Mouse (Mus musculus): ENCODE measurements around the gene Sos2.

Gene Sos2

GRCm38 (mm10) chr12:69583270-69583629, 98.4 kb downstream of the Sos2 start:
- POLR2A ChIA-PET = interaction anchor here in 3 of 4 experiments (0.5 to 3.2 kb wide), 19 partner anchors 10 to 373 kb away, joined by 3 to 20 read pairs (median 3); partner anchors contain the start of genes Gm9887 (in 3 of the 3) and Arf6 (in 2 of the 3)
- CTCF ChIA-PET = interaction anchor here in 3 of 4 experiments (0.5 to 1.8 kb wide), 6 partner anchors 9 to 945 kb away, joined by 3 to 5 read pairs (median 4); no protein-coding TSS in a partner anchor

- ChIA-PET CTCF (interaction anchor here in 2 of 4 experiments (0.5 to 1.8 kb wide), 5 partner anchors 8 to 249 kb away, joined by 3 to 6 read pairs (median 5); no protein-coding TSS in a partner anchor), POLR2A (interaction anchor here (0.7 to 3.2 kb wide), 21 partner anchors 8 to 372 kb away, joined by 3 to 20 read pairs (median 3); partner anchors contain the start of genes Gm9887 (in 3 of the 4) and Arf6 (in 2 of the 4))
Measured at GRCm38 (mm10) chr12:69582613-69583269, 98.9 kb downstream of the Sos2 start, which contains the start of gene Vcpkmt. TSS of gene Vcpkmt (minus strand) at chr12:69583028.

- CTCF ChIA-PET = interaction anchor here in 1 of 4 experiments (0.8 to 1.8 kb wide), 2 partner anchors 8 to 71 kb away, joined by 5 to 6 read pairs; no protein-coding TSS in a partner anchor
- POLR2A ChIA-PET = interaction anchor here (0.6 to 3.2 kb wide), 15 partner anchors 8 to 1573 kb away, joined by 3 to 20 read pairs (median 3); no protein-coding TSS in a partner anchor
Measured at GRCm38 (mm10) chr12:69582216-69582612, 99.4 kb downstream of the Sos2 start.

- POLR2A ChIA-PET = interaction anchor here in 1 of 4 experiments (0.8 kb wide), 1 partner anchor 161 kb away, joined by 5 read pairs; no protein-coding TSS in a partner anchor
Measured at GRCm38 (mm10) chr12:69579623-69580022, 102.0 kb downstream of the Sos2 start.

GRCm38 (mm10) chr12:69576120-69576627, 105.5 kb downstream of the Sos2 start:
- ChIA-PET CTCF (interaction anchor here in 2 of 4 experiments (0.6 to 2.0 kb wide), 2 partner anchors 210 to 225 kb away, joined by 3 to 8 read pairs; no protein-coding TSS in a partner anchor), POLR2A (interaction anchor here in 3 of 4 experiments (0.5 to 1.7 kb wide), 11 partner anchors 8 to 348 kb away, joined by 3 to 5 read pairs (median 3); partner anchors contain the start of gene Pole2 (in 1 of the 3))

More at GRCm38 (mm10) chr12:69579623-69580022, 102.0 kb downstream of the Sos2 start:
- CTCF ChIA-PET = no interaction called here

- CTCF ChIA-PET = interaction anchor here (0.6 to 2.0 kb wide), 13 partner anchors 9 to 241 kb away, joined by 3 to 8 read pairs (median 4); partner anchors contain the start of gene Vcpkmt (in 1 of the 4)
- POLR2A ChIA-PET = interaction anchor here (0.6 to 2.3 kb wide), 16 partner anchors 8 to 212 kb away, joined by 3 to 13 read pairs (median 3); partner anchors contain the start of genes Arf6 (in 2 of the 4), Gm9887 (in 2 of the 4) and Vcpkmt (in 2 of the 4)
Measured at GRCm38 (mm10) chr12:69573916-69574881, 107.5 kb downstream of the Sos2 start.

GRCm38 (mm10) chr12:69573271-69573670, 108.4 kb downstream of the Sos2 start:
- POLR2A ChIA-PET = interaction anchor here in 2 of 4 experiments (0.9 to 2.2 kb wide), 4 partner anchors 9 to 343 kb away, joined by 3 to 13 read pairs (median 3); partner anchors contain the start of gene Vcpkmt (in 1 of the 2)
- CTCF ChIA-PET = no interaction called here

GRCm38 (mm10) chr12:69569926-69570325, 111.7 kb downstream of the Sos2 start:
- ChIA-PET CTCF (no interaction called here), POLR2A (no interaction called here)

- POLR2A ChIA-PET = interaction anchor here in 1 of 4 experiments (0.5 to 1.1 kb wide), 2 partner anchors 15 to 135 kb away, joined by 3 to 4 read pairs; partner anchors contain the start of gene Vcpkmt
Measured at GRCm38 (mm10) chr12:69568266-69568665, 113.4 kb downstream of the Sos2 start.

GRCm38 (mm10) chr12:69561006-69561405, 120.6 kb downstream of the Sos2 start:
- CTCF ChIA-PET = interaction anchor here in 1 of 4 experiments (1.1 kb wide), 1 partner anchor 13 kb away, joined by 3 read pairs; no protein-coding TSS in a partner anchor
- POLR2A ChIA-PET = interaction anchor here in 1 of 4 experiments (1.6 kb wide), 1 partner anchor 17 kb away, joined by 4 read pairs; no protein-coding TSS in a partner anchor

More at GRCm38 (mm10) chr12:69568266-69568665, 113.4 kb downstream of the Sos2 start:
- CTCF ChIA-PET = no interaction called here

GRCm38 (mm10) chr12:69556221-69556861, 125.3 kb downstream of the Sos2 start:
- ChIA-PET POLR2A (interaction anchor here in 2 of 4 experiments (0.6 to 1.4 kb wide), 7 partner anchors 11 to 375 kb away, joined by 3 to 5 read pairs (median 3); partner anchors contain the start of gene Vcpkmt (in 1 of the 2)), CTCF (no interaction called here)

GRCm38 (mm10) chr12:69545456-69546178, 136.0 kb downstream of the Sos2 start:
- ChIA-PET CTCF (no interaction called here), POLR2A (interaction anchor here in 2 of 4 experiments (1.0 to 1.4 kb wide), 3 partner anchors 10 to 49 kb away, joined by 3 to 4 read pairs (median 3); no protein-coding TSS in a partner anchor)

- ChIA-PET POLR2A (interaction anchor here in 2 of 4 experiments (0.9 to 1.8 kb wide), 7 partner anchors 11 to 59 kb away, joined by 3 to 7 read pairs (median 3); no protein-coding TSS in a partner anchor), CTCF (no interaction called here)
Measured at GRCm38 (mm10) chr12:69544994-69545393, 136.7 kb downstream of the Sos2 start.

GRCm38 (mm10) chr12:69544562-69544961, 137.1 kb downstream of the Sos2 start:
- ChIA-PET POLR2A (interaction anchor here in 2 of 4 experiments (0.9 to 1.8 kb wide), 5 partner anchors 12 to 59 kb away, joined by 3 to 7 read pairs (median 3); no protein-coding TSS in a partner anchor), CTCF (interaction anchor here in 1 of 4 experiments (0.5 kb wide), 1 partner anchor 1511 kb away, joined by 3 read pairs; no protein-coding TSS in a partner anchor)

- CTCF ChIA-PET = no interaction called here
- POLR2A ChIA-PET = interaction anchor here in 1 of 4 experiments (1.2 kb wide), 1 partner anchor 12 kb away, joined by 3 read pairs; no protein-coding TSS in a partner anchor
Measured at GRCm38 (mm10) chr12:69542376-69542775, 139.3 kb downstream of the Sos2 start.

GRCm38 (mm10) chr12:69541663-69542062, 140.0 kb downstream of the Sos2 start:
- CTCF ChIA-PET = no interaction called here
- POLR2A ChIA-PET = interaction anchor here in 2 of 4 experiments (0.6 to 1.2 kb wide), 2 partner anchors 12 to 155 kb away, joined by 3 to 4 read pairs; no protein-coding TSS in a partner anchor

Measured in embryonic stem cell, embryonic (primary cell).